Mouse (Mus musculus) ES-E14 (cell line): ENCODE results near the gene Pde8a.

Experiments
- CHD2 ChIP-seq: IDR thresholded peaks from 2 replicates; pipeline ENCODE4 v1.6.1; 2014; ENCODE audit warnings: mild to moderate bottlenecking, low read depth, low read length, inconsistent platforms
- MAFK ChIP-seq: IDR thresholded peaks from 2 replicates; pipeline ENCODE4 v1.6.1; 2014; ENCODE audit warnings: mild to moderate bottlenecking, low read depth, low read length, inconsistent platforms; ENCODE audit not compliant: insufficient read depth
- ZC3H11A ChIP-seq: IDR thresholded peaks from 2 replicates; pipeline ENCODE4 v1.6.1; 2012; ENCODE audit warnings: low read depth, mild to moderate bottlenecking, inconsistent platforms, low read length, borderline replicate concordance

DNA sequence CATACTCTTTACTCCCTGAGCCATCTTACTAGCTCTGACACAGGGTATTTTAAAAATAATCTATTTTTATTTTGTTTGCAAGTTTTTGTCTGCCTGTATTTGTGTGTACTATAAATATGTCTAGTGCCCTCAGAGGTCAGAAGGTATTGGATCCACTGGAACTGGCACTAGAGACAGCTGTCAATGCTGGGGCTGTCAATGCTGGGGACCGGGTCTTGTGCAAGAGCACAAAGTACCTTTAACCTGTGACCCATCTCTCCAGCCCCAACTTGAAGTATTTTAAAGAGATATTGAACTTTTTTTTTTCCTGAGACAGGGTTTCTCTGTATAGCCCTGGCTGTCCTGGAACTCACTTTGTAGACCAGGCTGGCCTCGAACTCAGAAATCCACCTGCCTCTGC, 39.5 kb upstream of the Pde8a start:
- TF ChIP-seq CHD2 (no peak), ZC3H11A (no peak), MAFK (no peak)
